ENCODE assay signal across 8 mouse cellular contexts in genomic region chr11:117265270-117265980, GRCm38 (mm10).
DNase-seq lines count a peak whose midpoint lies in the region; ATAC-seq and TF ChIP-seq lines count a peak whose summit lies in the region.

No protein-coding gene starts in this region.

- TF ChIP-seq CTCF in kidney, postnatal 0 days (IDR thresholded peaks at IDR 0.05; ENCODE audit: low read depth), result peak; percentile 54

- no peaks in the 10 kb centered on the region for H3K9me3 ChIP-seq in heart, embryonic 13.5 days
- H3K9me3 ChIP-seq in kidney, postnatal 0 days (replicated peaks; ENCODE audit: low read length), result no peaks in the 10 kb centered on the region

- peak overlapping the region; percentile 90 for H3K9ac ChIP-seq in heart, embryonic 13.5 days
- H3K9ac ChIP-seq in kidney, postnatal 0 days (ENCODE audit: low read depth, low read length), result peak overlapping the region; percentile 82

- peak overlapping the region; percentile 70 for H3K4me3 ChIP-seq in heart, embryonic 13.5 days
- H3K4me3 ChIP-seq in kidney, postnatal 0 days (replicated peaks; ENCODE audit: low read depth, low read length), result peak overlapping the region; percentile 74

- peak overlapping the region; percentile 82 for H3K4me2 ChIP-seq in heart, embryonic 13.5 days
- peak overlapping the region; percentile 93 for H3K4me2 ChIP-seq in kidney, postnatal 0 days (ENCODE audit: low read length)

- H3K27ac ChIP-seq in heart, embryonic 13.5 days (replicated peaks), result peak overlapping the region; percentile 88
- peak overlapping the region; percentile 86 for H3K27ac ChIP-seq in kidney, postnatal 0 days

- H3K27me3 ChIP-seq in heart, embryonic 13.5 days (replicated peaks), result peaks cover 8% of the 10 kb centered on the region
- H3K27me3 ChIP-seq in kidney, postnatal 0 days (ENCODE audit: insufficient read depth, low read length), result no peaks in the 10 kb centered on the region

- no peaks in the 10 kb centered on the region for H3K36me3 ChIP-seq in heart, embryonic 13.5 days
- H3K36me3 ChIP-seq in kidney, postnatal 0 days (ENCODE audit: insufficient read depth, low read length), result no peaks in the 10 kb centered on the region

- peaks cover 67% of the 10 kb centered on the region for H3K4me1 ChIP-seq in heart, embryonic 13.5 days
- H3K4me1 ChIP-seq in kidney, postnatal 0 days (replicated peaks; ENCODE audit: insufficient read depth, low read length), result peaks cover 52% of the 10 kb centered on the region

- 4% methylated on average over 18 of the region's 18 CpGs for WGBS in heart, embryonic 13.5 days
- WGBS in kidney, postnatal 0 days, result 3% methylated on average over 18 of the region's 18 CpGs

- DNase-seq in right cerebral cortex, postnatal 10 days (ENCODE audit: low spot score in 2 of 2), result peak; percentile 52 to 53
- DNase-seq in right cerebral cortex, postnatal 36 days (ENCODE audit: low spot score in 2 of 2), result no peak
- DNase-seq in embryo, embryonic 10 days (ENCODE audit: low spot score), result peak; percentile 86
- peak; percentile 95 for DNase-seq in kidney, postnatal 0 days (ENCODE audit: low spot score)
- DNase-seq in lung, postnatal 36 days, result peak; percentile 70
- peak; percentile 78 for DNase-seq in testis, postnatal 10 days (ENCODE audit: low spot score)
- no peak for DNase-seq in layer of hippocampus, postnatal 36 days

- peak; percentile 33; the same call in 1 of the 2 replicates for ATAC-seq in heart, embryonic 13.5 days (ENCODE audit: extremely low read depth, insufficient number of reproducible peaks, low FRiP score, low TSS enrichment)
- peak; percentile 57 for ATAC-seq in kidney, postnatal 0 days (replicated peaks; ENCODE audit: low FRiP score, low read depth)

Comparison
In these comparisons a context has a peak if more than half of its experiments do, and no peak if none do; other contexts are left out.
1. DNase-seq: peak in right cerebral cortex, postnatal 10 days (2 of 2), embryo, embryonic 10 days (single experiment), kidney, postnatal 0 days (single experiment), lung, postnatal 36 days (single experiment) and testis, postnatal 10 days (single experiment); none in right cerebral cortex, postnatal 36 days (0 of 2) and layer of hippocampus, postnatal 36 days (0 of 2).